Mouse (Mus musculus) spleen, adult 2 months (tissue): ENCODE results near the gene Irf8.

Experiments used
- CTCF ChIP-seq: fragments of 200-500 bp; IDR thresholded peaks from 2 replicates; pipeline ENCODE4 v1.5.1; 2011; ENCODE audit warnings: mild to moderate bottlenecking, inconsistent platforms; ENCODE audit not compliant: insufficient read depth, insufficient read length, insufficient replicate concordance; ENCODE audit errors: extremely low read depth
- POLR2A ChIP-seq: fragments of 200-500 bp; IDR thresholded peaks from 2 replicates; pipeline ENCODE4 v1.6.1; 2011; ENCODE audit warnings: low read depth, low read length, inconsistent platforms

DNA sequence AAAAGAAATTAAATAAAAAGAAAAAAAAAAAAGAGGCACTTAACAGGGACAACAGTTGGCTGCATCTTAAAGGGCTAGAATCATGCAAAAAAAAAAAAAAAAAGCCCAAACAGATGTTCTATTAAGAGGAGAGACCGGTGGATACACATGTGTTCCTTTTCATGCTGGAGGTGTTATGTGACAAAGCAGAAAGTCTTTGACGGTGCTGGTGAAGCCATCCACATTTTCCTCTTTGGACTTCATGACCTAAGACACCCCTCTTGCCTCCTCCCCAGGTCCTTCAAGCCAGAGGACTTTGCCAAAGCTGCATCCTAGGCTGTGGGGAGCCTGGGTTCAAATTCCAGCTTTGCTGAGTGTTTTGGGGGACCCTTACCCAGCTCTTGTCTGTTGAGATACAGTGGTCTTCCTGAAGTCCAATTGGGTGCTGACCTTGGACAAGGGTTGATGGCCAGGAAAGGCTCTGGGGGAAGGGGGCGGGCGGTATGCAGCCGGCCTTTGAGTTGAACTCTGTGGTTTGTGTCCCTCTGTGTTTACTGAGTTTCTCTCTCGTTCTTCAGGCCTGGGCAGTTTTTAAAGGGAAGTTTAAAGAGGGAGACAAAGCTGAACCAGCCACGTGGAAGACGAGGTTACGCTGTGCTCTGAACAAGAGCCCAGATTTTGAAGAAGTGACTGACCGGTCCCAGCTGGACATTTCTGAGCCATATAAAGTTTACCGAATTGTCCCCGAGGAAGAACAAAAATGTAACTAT, 7.2 kb downstream of the Irf8 start:
- TF ChIP-seq CTCF (no peak), POLR2A (no peak)
